Mouse (Mus musculus): Measurements from ENCODE around the gene Dner.

Gene Dner

GRCm38 (mm10) chr1:84443640-84444039 is 252.4 kb downstream of the Dner start:
- DNase-seq (ENCODE audit: low spot score in 2 of 2) = no peak

GRCm38 (mm10) chr1:84443050-84443449 is 253.0 kb downstream of the Dner start:
- DNase-seq (ENCODE audit: low spot score in 2 of 2) = no peak

GRCm38 (mm10) chr1:84441419-84441818 is 254.6 kb downstream of the Dner start:
- no peak for DNase-seq (ENCODE audit: low spot score in 2 of 2)

- no peak for DNase-seq (ENCODE audit: low spot score in 2 of 2)
Measured at GRCm38 (mm10) chr1:84437565-84437964, 258.5 kb downstream of the Dner start.

- DNase-seq (ENCODE audit: low spot score in 2 of 2) = no peak
Measured at GRCm38 (mm10) chr1:84436281-84436680, 259.7 kb downstream of the Dner start.

- no peak for DNase-seq (ENCODE audit: low spot score in 2 of 2)
Measured at GRCm38 (mm10) chr1:84433291-84433980, 262.6 kb downstream of the Dner start.

GRCm38 (mm10) chr1:84432311-84432710 is 263.7 kb downstream of the Dner start:
- no peak for DNase-seq (ENCODE audit: low spot score in 2 of 2)

GRCm38 (mm10) chr1:84428331-84428730 is 267.7 kb downstream of the Dner start:
- no peak for DNase-seq (ENCODE audit: low spot score in 2 of 2)

GRCm38 (mm10) chr1:84427757-84428156 is 268.3 kb downstream of the Dner start:
- DNase-seq (ENCODE audit: low spot score in 2 of 2) = no peak

- DNase-seq (ENCODE audit: low spot score in 2 of 2) = no peak
Measured at GRCm38 (mm10) chr1:84426679-84427078, 269.3 kb downstream of the Dner start.

- no peak for DNase-seq (ENCODE audit: low spot score in 2 of 2)
Measured at GRCm38 (mm10) chr1:84422881-84423280, 273.1 kb downstream of the Dner start.

GRCm38 (mm10) chr1:84421845-84422244 is 274.2 kb downstream of the Dner start:
- DNase-seq (ENCODE audit: low spot score in 2 of 2) = no peak

GRCm38 (mm10) chr1:84419416-84419815 is 276.6 kb downstream of the Dner start:
- no peak for DNase-seq (ENCODE audit: low spot score in 2 of 2)

- DNase-seq (ENCODE audit: low spot score in 2 of 2) = no peak
Measured at GRCm38 (mm10) chr1:84418511-84418910, 277.5 kb downstream of the Dner start.

- DNase-seq (ENCODE audit: low spot score in 2 of 2) = no peak
Measured at GRCm38 (mm10) chr1:84417761-84418238, 278.2 kb downstream of the Dner start.

- DNase-seq (ENCODE audit: low spot score in 2 of 2) = no peak
Measured at GRCm38 (mm10) chr1:84417276-84417675, 278.7 kb downstream of the Dner start.

- DNase-seq (ENCODE audit: low spot score in 2 of 2) = no peak
Measured at GRCm38 (mm10) chr1:84414464-84414863, 281.6 kb downstream of the Dner start.

GRCm38 (mm10) chr1:84409514-84409913 is 286.5 kb downstream of the Dner start:
- DNase-seq (ENCODE audit: low spot score in 2 of 2) = no peak

- no peak for DNase-seq (ENCODE audit: low spot score in 2 of 2)
Measured at GRCm38 (mm10) chr1:84408873-84409272, 287.1 kb downstream of the Dner start.

GRCm38 (mm10) chr1:84406891-84407290 is 289.1 kb downstream of the Dner start:
- DNase-seq (ENCODE audit: low spot score in 2 of 2) = peak in 1 of 2 experiments; percentile 22

GRCm38 (mm10) chr1:84405551-84406290 is 290.3 kb downstream of the Dner start:
- DNase-seq (ENCODE audit: low spot score in 2 of 2) = no peak

- DNase-seq (ENCODE audit: low spot score in 2 of 2) = no peak
Measured at GRCm38 (mm10) chr1:84404880-84405279, 291.1 kb downstream of the Dner start.

- no peak for DNase-seq (ENCODE audit: low spot score in 2 of 2)
Measured at GRCm38 (mm10) chr1:84402154-84402553, 293.9 kb downstream of the Dner start.
